Mouse (Mus musculus): ENCODE measurements at regions not wholly inside any gene's neighbourhood (a gene's known extent, or its start where the extent isn't known, plus 50 kb on each side); places are given as distances from the start of the nearest gene placed in this dataset.
"Not testable (repeated sequence)": the region's sequence is repeated elsewhere in the genome, so short reads cannot be mapped to it uniquely, and the experiment has no call there.

DNA sequence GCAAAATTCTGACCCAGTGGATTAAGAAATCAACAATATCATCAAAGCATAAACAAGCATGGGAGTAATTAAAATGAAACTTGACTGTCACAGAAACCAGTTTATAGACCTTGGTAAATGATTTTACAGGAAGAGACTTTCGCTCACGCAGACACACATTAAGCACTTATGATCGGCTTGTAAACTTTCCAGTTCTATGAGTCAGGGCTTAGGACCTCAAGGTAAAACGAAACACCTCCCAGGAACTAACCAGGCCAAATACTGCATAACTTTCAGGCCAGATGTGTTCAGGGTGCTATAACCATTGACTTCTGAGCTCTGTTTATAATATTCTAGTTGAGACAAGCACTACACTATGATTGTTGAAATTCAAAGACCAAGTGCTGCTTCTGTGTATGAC lies 312.1 kb upstream of the Klf6 start:
- Histone ChIP-seq H3K27ac (ENCODE audit: insufficient read depth, low read depth, low read length) (no peak overlapping the region), H3K4me1 (ENCODE audit: control insufficient read depth, insufficient read depth, low read length) (no peaks in the 10 kb centered on the region; the same call in 1 of the 2 replicates), H3K4me3 (ENCODE audit: insufficient read depth, low read length) (no peak overlapping the region)
- TF ChIP-seq CTCF (IDR thresholded peaks at IDR 0.05; ENCODE audit: low read depth, low read length), result no peak
- no peak for TF ChIP-seq POLR2A (IDR thresholded peaks at IDR 0.05; ENCODE audit: borderline replicate concordance, low read depth, low read length)

DNA sequence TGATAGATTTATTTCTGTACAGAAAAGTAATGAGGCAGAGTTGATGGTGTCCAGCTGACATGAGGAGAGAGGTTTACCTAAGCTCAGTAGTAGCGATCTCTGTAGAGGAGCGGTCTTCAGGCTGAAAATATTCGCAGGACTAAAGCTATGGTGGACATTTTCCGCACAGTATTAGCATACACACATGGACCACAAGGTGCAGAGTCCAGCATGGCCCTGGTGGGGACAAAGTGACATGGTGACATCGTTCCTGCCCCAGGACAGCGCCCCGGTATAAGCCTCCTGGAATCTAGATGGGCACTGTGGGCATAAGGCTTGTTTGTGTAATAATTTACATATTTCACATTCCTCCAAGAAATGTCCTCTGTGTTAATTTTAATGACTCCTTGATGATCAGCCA lies 311.5 kb upstream of the Klf6 start:
- Histone ChIP-seq H3K27ac (ENCODE audit: insufficient read depth, low read depth, low read length) (no peak overlapping the region), H3K4me1 (ENCODE audit: control insufficient read depth, insufficient read depth, low read length) (no peaks in the 10 kb centered on the region; the same call in 1 of the 2 replicates), H3K4me3 (ENCODE audit: insufficient read depth, low read length) (no peak overlapping the region)
- TF ChIP-seq POLR2A (IDR thresholded peaks at IDR 0.05; ENCODE audit: borderline replicate concordance, low read depth, low read length), result no peak
- no peak for TF ChIP-seq CTCF (IDR thresholded peaks at IDR 0.05; ENCODE audit: low read depth, low read length)

DNA sequence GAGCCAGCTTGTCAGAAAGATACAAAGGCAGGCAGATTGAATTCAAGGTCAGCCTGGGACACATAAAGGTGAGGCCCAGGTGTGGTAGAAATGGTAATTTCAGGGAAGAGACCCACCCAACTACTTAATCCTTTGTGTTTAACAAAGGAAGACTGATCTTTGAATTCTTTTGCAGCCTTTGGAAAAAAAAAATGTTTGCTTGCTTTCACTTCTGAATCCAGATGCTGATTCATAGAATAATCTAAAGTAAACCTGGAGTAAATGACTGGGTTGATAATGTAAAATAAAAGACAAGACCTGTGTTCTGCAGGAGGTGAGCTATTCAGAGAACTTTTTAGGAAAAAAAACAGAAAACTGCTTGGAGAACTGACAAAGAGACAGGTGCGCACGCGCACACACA lies 310.9 kb upstream of the Klf6 start:
- TF ChIP-seq CTCF (IDR thresholded peaks at IDR 0.05; ENCODE audit: low read depth, low read length), result no peak
- no peak overlapping the region for H3K27ac ChIP-seq (ENCODE audit: insufficient read depth, low read depth, low read length)
- H3K4me3 ChIP-seq (ENCODE audit: insufficient read depth, low read length), result no peak overlapping the region
- H3K4me1 ChIP-seq (ENCODE audit: control insufficient read depth, insufficient read depth, low read length), result no peaks in the 10 kb centered on the region; the same call in 1 of the 2 replicates

DNA sequence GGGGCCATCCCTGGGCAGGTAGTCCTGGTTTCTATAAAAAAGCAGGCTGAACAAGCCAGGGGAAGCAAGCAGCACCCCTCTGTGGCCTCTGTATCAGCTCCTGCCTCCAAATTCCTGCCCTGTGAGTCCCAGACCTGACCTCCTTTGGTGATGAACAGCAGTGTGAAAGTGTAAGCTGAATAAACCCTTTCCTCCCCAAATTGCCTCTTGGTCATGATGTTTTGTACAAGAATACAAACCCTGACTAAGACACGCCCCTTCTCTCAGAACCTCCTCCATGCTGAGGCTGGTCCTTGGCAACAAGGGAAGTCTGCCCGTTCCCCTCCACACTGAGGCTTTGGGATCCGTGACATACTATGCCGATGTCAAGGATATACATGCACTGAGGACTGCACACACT lies 310.2 kb upstream of the Klf6 start:
- no peaks in the 10 kb centered on the region; the same call in 1 of the 2 replicates for H3K4me1 ChIP-seq (ENCODE audit: control insufficient read depth, insufficient read depth, low read length)
- no peak overlapping the region for H3K4me3 ChIP-seq (ENCODE audit: insufficient read depth, low read length)
- TF ChIP-seq CTCF (IDR thresholded peaks at IDR 0.05; ENCODE audit: low read depth, low read length), result no peak
- no peak for TF ChIP-seq POLR2A (IDR thresholded peaks at IDR 0.05; ENCODE audit: borderline replicate concordance, low read depth, low read length)
- no peak overlapping the region for H3K27ac ChIP-seq (ENCODE audit: insufficient read depth, low read depth, low read length)

DNA sequence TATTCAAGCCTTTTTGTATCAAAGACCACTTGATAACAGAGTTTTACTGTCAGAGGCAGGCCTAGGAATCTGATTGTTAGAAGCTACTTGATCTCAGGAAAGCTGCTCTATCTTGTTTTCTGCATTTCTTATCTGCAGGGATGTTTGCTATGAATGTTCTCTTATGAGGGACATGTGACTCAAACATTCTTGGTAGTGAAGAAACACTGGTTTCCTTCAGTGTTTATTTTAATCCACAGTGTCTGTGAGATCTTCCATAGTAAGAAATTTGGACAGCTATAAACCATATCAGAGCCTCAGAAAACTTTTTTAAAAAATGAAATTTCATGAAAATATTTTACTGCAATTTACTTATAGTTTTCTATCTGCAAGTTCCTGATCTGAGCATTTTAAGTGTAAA lies 307.8 kb upstream of the Klf6 start:
- TF ChIP-seq POLR2A (IDR thresholded peaks at IDR 0.05; ENCODE audit: borderline replicate concordance, low read depth, low read length), result no peak
- no peak for TF ChIP-seq CTCF (IDR thresholded peaks at IDR 0.05; ENCODE audit: low read depth, low read length)
- Histone ChIP-seq H3K4me1 (ENCODE audit: control insufficient read depth, insufficient read depth, low read length) (peaks cover 2% of the 10 kb centered on the region; the same call in 1 of the 2 replicates), H3K27ac (ENCODE audit: insufficient read depth, low read depth, low read length) (no peak overlapping the region), H3K4me3 (ENCODE audit: insufficient read depth, low read length) (no peak overlapping the region)

DNA sequence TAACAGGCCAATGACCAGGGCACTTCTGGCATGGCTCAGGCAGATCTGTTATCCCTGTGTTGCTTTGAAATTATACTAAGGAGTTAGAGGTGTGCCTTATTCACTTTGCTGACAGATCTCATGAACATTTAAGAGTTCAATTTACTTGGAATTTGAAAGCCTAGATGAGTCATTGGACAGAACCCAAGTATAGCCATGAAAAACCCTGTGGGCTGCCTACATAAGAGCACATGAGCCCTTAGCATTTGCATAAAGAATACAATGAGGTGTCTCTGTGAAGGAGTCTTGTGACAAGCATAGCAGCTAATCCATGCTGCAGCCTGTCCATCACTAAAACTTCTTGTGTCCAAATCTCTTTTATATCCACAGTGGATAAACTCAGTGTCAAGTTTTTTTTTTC lies 303.2 kb upstream of the Klf6 start:
- H3K4me1 ChIP-seq (ENCODE audit: control insufficient read depth, insufficient read depth, low read length), result 0 out of 2 replicates have a peak, but pooled peaks cover 2% of the 10 kb centered on the region

DNA sequence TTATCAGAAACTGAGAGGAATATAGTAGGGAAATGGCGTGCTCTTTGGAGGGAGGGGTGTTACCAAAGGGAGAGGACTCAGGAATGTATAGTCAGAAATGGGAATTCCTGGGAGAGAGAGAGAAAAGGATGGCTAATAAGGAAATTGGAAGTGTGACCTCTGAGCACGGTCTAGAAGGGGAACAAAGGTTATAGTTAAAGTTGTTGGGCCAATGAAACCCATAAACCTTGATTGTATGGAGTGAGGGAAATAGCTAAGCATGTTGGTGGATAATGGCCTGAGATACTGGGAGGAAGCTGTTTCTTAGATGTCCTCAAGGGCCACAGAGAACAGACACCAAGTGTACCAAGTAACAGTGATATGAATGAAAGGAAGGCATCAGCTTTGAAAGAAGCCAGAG lies 294.8 kb upstream of the Klf6 start:
- TF ChIP-seq CTCF (IDR thresholded peaks at IDR 0.05; ENCODE audit: low read depth, low read length) (no peak), POLR2A (IDR thresholded peaks at IDR 0.05; ENCODE audit: borderline replicate concordance, low read depth, low read length) (no peak)
- H3K4me1 ChIP-seq (ENCODE audit: control insufficient read depth, insufficient read depth, low read length), result peaks cover 6% of the 10 kb centered on the region
- no peak overlapping the region for H3K4me3 ChIP-seq (ENCODE audit: insufficient read depth, low read length)
- no peak overlapping the region for H3K27ac ChIP-seq (ENCODE audit: insufficient read depth, low read depth, low read length)

More for the DNA sequence above, 303.2 kb upstream of the Klf6 start:
- no peak overlapping the region for H3K27ac ChIP-seq (ENCODE audit: insufficient read depth, low read depth, low read length)
- H3K4me3 ChIP-seq (ENCODE audit: insufficient read depth, low read length), result no peak overlapping the region
- TF ChIP-seq POLR2A (IDR thresholded peaks at IDR 0.05; ENCODE audit: borderline replicate concordance, low read depth, low read length) (no peak), CTCF (IDR thresholded peaks at IDR 0.05; ENCODE audit: low read depth, low read length) (no peak)

DNA sequence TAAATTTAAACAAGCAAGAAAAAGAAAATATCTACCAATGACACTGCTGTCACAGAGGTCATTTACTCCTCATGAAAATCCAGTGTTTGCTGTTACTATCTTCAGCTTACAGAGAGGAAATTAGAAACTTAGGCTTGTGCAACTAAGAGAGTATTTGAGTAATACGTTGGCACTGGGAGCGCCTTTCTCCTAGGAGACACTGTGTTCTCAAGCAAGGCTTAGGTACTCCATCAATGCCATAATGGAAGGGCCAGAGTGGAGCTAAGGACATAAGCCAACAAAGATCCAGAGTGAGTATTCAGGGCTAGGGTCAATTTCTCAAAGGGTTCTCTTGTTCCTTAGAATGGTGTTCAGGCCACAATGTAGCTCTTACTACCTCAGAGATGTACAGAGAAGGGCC lies 294.4 kb upstream of the Klf6 start:
- peaks cover 6% of the 10 kb centered on the region for H3K4me1 ChIP-seq (ENCODE audit: control insufficient read depth, insufficient read depth, low read length)
- TF ChIP-seq POLR2A (IDR thresholded peaks at IDR 0.05; ENCODE audit: borderline replicate concordance, low read depth, low read length) (no peak), CTCF (IDR thresholded peaks at IDR 0.05; ENCODE audit: low read depth, low read length) (no peak)

DNA sequence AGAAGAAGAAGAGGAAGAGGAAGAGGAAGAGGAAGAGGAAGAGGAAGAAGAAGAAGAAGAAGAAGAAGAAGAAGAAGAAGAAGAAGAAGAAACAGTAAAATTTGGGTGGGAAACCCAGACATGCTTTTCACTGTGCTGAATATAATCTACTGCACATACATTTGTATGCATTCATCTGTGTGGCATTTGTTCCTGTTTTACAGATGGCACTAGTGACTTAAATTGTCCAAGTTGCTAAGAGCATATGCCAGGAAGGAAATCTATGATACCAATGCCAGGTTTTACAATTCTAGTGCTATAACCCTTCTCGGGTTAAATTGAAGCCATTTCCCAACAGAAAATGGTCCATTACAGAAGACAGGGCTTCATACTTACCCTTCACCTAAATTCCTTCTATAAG lies 291.7 kb upstream of the Klf6 start:
- no peak overlapping the region for H3K4me3 ChIP-seq (ENCODE audit: insufficient read depth, low read length)
- TF ChIP-seq POLR2A (IDR thresholded peaks at IDR 0.05; ENCODE audit: borderline replicate concordance, low read depth, low read length), result no peak
- TF ChIP-seq CTCF (IDR thresholded peaks at IDR 0.05; ENCODE audit: low read depth, low read length), result no peak
- H3K4me1 ChIP-seq (ENCODE audit: control insufficient read depth, insufficient read depth, low read length), result peaks cover 6% of the 10 kb centered on the region
- H3K27ac ChIP-seq (ENCODE audit: insufficient read depth, low read depth, low read length), result no peak overlapping the region

More for the DNA sequence above, 294.4 kb upstream of the Klf6 start:
- no peak overlapping the region for H3K27ac ChIP-seq (ENCODE audit: insufficient read depth, low read depth, low read length)
- no peak overlapping the region for H3K4me3 ChIP-seq (ENCODE audit: insufficient read depth, low read length)

DNA sequence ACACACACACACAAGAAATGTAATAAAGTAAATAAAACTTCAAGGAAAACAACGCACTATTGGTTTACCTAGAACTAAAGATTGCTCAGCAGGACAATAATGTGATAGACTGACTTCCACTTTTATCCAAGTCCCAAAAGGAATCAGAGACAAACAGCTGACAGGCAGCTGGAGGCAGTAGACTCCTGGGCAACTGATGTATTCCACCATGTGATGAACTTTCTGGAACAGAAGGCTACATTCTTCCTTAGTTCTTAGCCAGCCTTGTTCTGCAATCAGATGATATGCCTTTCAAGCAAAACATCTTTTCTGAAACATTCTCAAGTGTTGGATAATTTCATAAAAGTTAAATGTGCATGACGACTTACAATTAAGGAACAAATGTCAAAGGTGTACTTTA lies 290.9 kb upstream of the Klf6 start:
- H3K4me1 ChIP-seq (ENCODE audit: control insufficient read depth, insufficient read depth, low read length), result peaks cover 6% of the 10 kb centered on the region
- TF ChIP-seq POLR2A (IDR thresholded peaks at IDR 0.05; ENCODE audit: borderline replicate concordance, low read depth, low read length), result no peak
- TF ChIP-seq CTCF (IDR thresholded peaks at IDR 0.05; ENCODE audit: low read depth, low read length), result no peak
- H3K4me3 ChIP-seq (ENCODE audit: insufficient read depth, low read length), result no peak overlapping the region
- H3K27ac ChIP-seq (ENCODE audit: insufficient read depth, low read depth, low read length), result no peak overlapping the region

DNA sequence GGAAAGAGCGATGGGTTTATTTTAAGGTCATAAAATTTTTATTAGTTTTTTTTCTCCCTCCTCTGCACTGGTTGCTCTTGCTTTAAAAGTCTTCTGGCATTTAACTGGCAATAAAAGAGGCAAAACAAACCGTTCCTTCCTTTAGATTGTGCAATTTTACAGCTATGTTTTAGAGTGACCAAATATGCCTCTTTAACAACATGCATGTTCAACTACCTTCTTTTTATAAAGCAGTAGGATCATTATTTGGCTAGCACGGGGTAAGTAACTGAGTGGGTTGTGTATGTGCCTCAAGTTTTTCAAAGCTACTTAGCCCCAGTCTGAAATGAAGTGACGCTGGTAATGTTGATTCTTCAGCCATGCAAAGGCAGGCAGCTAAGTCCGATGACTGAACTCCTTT lies 284.7 kb upstream of the Klf6 start:
- Histone ChIP-seq H3K4me1 (ENCODE audit: control insufficient read depth, insufficient read depth, low read length) (no peaks in the 10 kb centered on the region), H3K4me3 (ENCODE audit: insufficient read depth, low read length) (no peak overlapping the region), H3K27ac (ENCODE audit: insufficient read depth, low read depth, low read length) (no peak overlapping the region)
- no peak for TF ChIP-seq CTCF (IDR thresholded peaks at IDR 0.05; ENCODE audit: low read depth, low read length)
- no peak for TF ChIP-seq POLR2A (IDR thresholded peaks at IDR 0.05; ENCODE audit: borderline replicate concordance, low read depth, low read length)

DNA sequence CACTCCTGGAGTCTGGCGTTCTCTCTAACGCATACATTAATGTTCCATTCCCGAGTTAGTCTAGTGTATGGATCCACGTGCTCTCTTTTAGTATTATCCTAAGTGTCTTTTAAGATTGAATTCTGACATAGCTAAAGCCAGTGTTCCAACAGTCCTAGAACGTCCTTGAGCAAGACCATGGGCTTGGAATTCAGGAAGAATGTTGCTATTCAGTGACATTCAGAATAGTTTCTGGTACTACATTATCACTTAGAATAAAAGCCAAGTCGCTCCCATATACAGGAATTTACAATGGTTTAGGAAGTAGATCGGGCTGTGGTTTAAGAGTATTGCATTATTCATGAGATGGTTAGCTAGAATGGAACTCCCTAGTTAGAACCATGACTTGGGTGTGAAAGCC lies 277.6 kb upstream of the Klf6 start:
- not testable (repeated sequence) for H3K4me3 ChIP-seq (ENCODE audit: insufficient read depth, low read length); H3K4me1 ChIP-seq (ENCODE audit: control insufficient read depth, insufficient read depth, low read length); H3K27ac ChIP-seq (ENCODE audit: insufficient read depth, low read depth, low read length)

Measured in bone marrow macrophage, adult 2 months (primary cell).